Mouse (Mus musculus): ENCODE measurements at regions not wholly inside any gene's neighbourhood (a gene's known extent, or its start where the extent isn't known, plus 50 kb on each side); places are given as distances from the start of the nearest gene placed in this dataset.

GRCm38 (mm10) chr14:17347286-17347685, 312.8 kb upstream of the Thrb start:
- peak in 1 of 2 experiments; percentile 13 for DNase-seq (ENCODE audit: extremely low spot score in 1 of 2, low spot score in 1 of 2)

GRCm38 (mm10) chr14:17352324-17353037, 307.6 kb upstream of the Thrb start:
- DNase-seq (ENCODE audit: extremely low spot score in 1 of 2, low spot score in 1 of 2): no peak

GRCm38 (mm10) chr14:17361910-17362309, 298.2 kb upstream of the Thrb start:
- no peak for DNase-seq (ENCODE audit: extremely low spot score in 1 of 2, low spot score in 1 of 2)

- DNase-seq (ENCODE audit: extremely low spot score in 1 of 2, low spot score in 1 of 2): peak in 1 of 2 experiments; percentile 78
These were observed 257.1 kb upstream of the Thrb start for GRCm38 (mm10) chr14:17402751-17403479.

- peak in 1 of 2 experiments; percentile 79 for DNase-seq (ENCODE audit: extremely low spot score in 1 of 2, low spot score in 1 of 2)
These were observed 254.3 kb upstream of the Thrb start for GRCm38 (mm10) chr14:17405551-17406336.

GRCm38 (mm10) chr14:17406879-17407278, 253.2 kb upstream of the Thrb start:
- no peak for DNase-seq (ENCODE audit: extremely low spot score in 1 of 2, low spot score in 1 of 2)

- no peak for DNase-seq (ENCODE audit: extremely low spot score in 1 of 2, low spot score in 1 of 2)
These were observed 251.7 kb upstream of the Thrb start for GRCm38 (mm10) chr14:17408343-17408742.

- DNase-seq (ENCODE audit: extremely low spot score in 1 of 2, low spot score in 1 of 2): no peak
These were observed 251.2 kb upstream of the Thrb start for GRCm38 (mm10) chr14:17408813-17409212.

GRCm38 (mm10) chr14:17409497-17409896, 250.6 kb upstream of the Thrb start:
- no peak for DNase-seq (ENCODE audit: extremely low spot score in 1 of 2, low spot score in 1 of 2)

- DNase-seq (ENCODE audit: extremely low spot score in 1 of 2, low spot score in 1 of 2): no peak
These were observed 249.3 kb upstream of the Thrb start for GRCm38 (mm10) chr14:17410752-17411151.

- no peak for DNase-seq (ENCODE audit: extremely low spot score in 1 of 2, low spot score in 1 of 2)
These were observed 248.8 kb upstream of the Thrb start for GRCm38 (mm10) chr14:17411299-17411698.

GRCm38 (mm10) chr14:17414246-17414888, 245.7 kb upstream of the Thrb start:
- no peak for DNase-seq (ENCODE audit: extremely low spot score in 1 of 2, low spot score in 1 of 2)

GRCm38 (mm10) chr14:17427751-17428150, 232.3 kb upstream of the Thrb start:
- no peak for DNase-seq (ENCODE audit: extremely low spot score in 1 of 2, low spot score in 1 of 2)

GRCm38 (mm10) chr14:17429157-17429556, 230.9 kb upstream of the Thrb start:
- no peak for DNase-seq (ENCODE audit: extremely low spot score in 1 of 2, low spot score in 1 of 2)

- DNase-seq (ENCODE audit: extremely low spot score in 1 of 2, low spot score in 1 of 2): peak in 1 of 2 experiments; percentile 59
These were observed 226.7 kb upstream of the Thrb start for GRCm38 (mm10) chr14:17433346-17433745.

- no peak for DNase-seq (ENCODE audit: extremely low spot score in 1 of 2, low spot score in 1 of 2)
These were observed 202.1 kb upstream of the Thrb start for GRCm38 (mm10) chr14:17457946-17458345.

GRCm38 (mm10) chr14:17478963-17479362, 181.1 kb upstream of the Thrb start:
- DNase-seq (ENCODE audit: extremely low spot score in 1 of 2, low spot score in 1 of 2): no peak

GRCm38 (mm10) chr14:17484866-17485265, 175.2 kb upstream of the Thrb start:
- DNase-seq (ENCODE audit: extremely low spot score in 1 of 2, low spot score in 1 of 2): no peak

GRCm38 (mm10) chr14:17513756-17514155, 146.3 kb upstream of the Thrb start:
- peak; percentile 16 to 56 for DNase-seq (ENCODE audit: extremely low spot score in 1 of 2, low spot score in 1 of 2)

GRCm38 (mm10) chr14:17522696-17523095, 137.4 kb upstream of the Thrb start:
- no peak for DNase-seq (ENCODE audit: extremely low spot score in 1 of 2, low spot score in 1 of 2)

GRCm38 (mm10) chr14:17523916-17524315, 136.1 kb upstream of the Thrb start:
- DNase-seq (ENCODE audit: extremely low spot score in 1 of 2, low spot score in 1 of 2): peak in 1 of 2 experiments; percentile 34

All from frontal cortex, adult 2 months (tissue).